Mouse (Mus musculus) embryonic facial prominence, embryonic 15.5 days (tissue): ENCODE measurements at regions not wholly inside any gene's neighbourhood (a gene's known extent, or its start where the extent isn't known, plus 50 kb on each side); places are given as distances from the start of the nearest gene placed in this dataset.
"Not testable (repeated sequence)": the region's sequence is repeated elsewhere in the genome, so short reads cannot be mapped to it uniquely, and the experiment has no call there.

Experiments used
- ATAC-seq: fragments of 200-750 bp; cut with Nextera tagmentation; 2 replicates; pipeline ENCODE4 v1.8.0; 2017; ENCODE audit warnings: low read depth, moderate TSS enrichment; ENCODE audit not compliant: insufficient number of reproducible peaks, low FRiP score, low TSS enrichment
- H3K27ac ChIP-seq: fragments of 300-500 bp; sonication (generic); replicated peaks from 2 replicates; pipeline ENCODE4 v1.5.1; 2015; ENCODE audit warnings: mild to moderate bottlenecking, inconsistent platforms
- H3K27me3 ChIP-seq: fragments of 300-500 bp; sonication (generic); 2 replicates; pipeline ENCODE4 v1.6.1; 2015; ENCODE audit warnings: inconsistent platforms
- H3K36me3 ChIP-seq: fragments of 300-500 bp; sonication (generic); 2 replicates; pipeline ENCODE4 v1.6.1; 2015; ENCODE audit warnings: mild to moderate bottlenecking, inconsistent platforms
- H3K4me1 ChIP-seq: fragments of 300-500 bp; sonication (generic); 2 replicates; pipeline ENCODE4 v1.6.1; 2015; ENCODE audit warnings: inconsistent platforms
- H3K4me2 ChIP-seq: fragments of 300-500 bp; sonication (generic); replicated peaks from 2 replicates; pipeline ENCODE4 v1.6.1; 2015; ENCODE audit warnings: mild to moderate bottlenecking, inconsistent platforms
- H3K4me3 ChIP-seq: fragments of 300-500 bp; sonication (generic); replicated peaks from 2 replicates; pipeline ENCODE4 v1.5.1; 2015; ENCODE audit warnings: mild to moderate bottlenecking, inconsistent platforms
- H3K9ac ChIP-seq: fragments of 300-500 bp; sonication (generic); 2 replicates; pipeline ENCODE4 v1.6.1; 2015; ENCODE audit warnings: inconsistent platforms
- H3K9me3 ChIP-seq: fragments of 300-500 bp; sonication (generic); replicated peaks from 2 replicates; pipeline ENCODE4 v1.6.1; 2016; ENCODE audit warnings: inconsistent platforms
- WGBS: fragments of 180-500 bp; shearing (Covaris S2); methylation state at CpG from one replicate; pipeline ENCODE4 v1.1.7; 2015; 5-methylcytosine and 5-hydroxymethylcytosine counted together

- no peak for ATAC-seq
- no peaks in the 10 kb centered on the region for H3K27me3 ChIP-seq
- 96% methylated on average over 1 of the region's 1 CpGs for WGBS
Measured at GRCm38 (mm10) chr17:94866630-94867029, 116.8 kb upstream of the Mettl4 start.

GRCm38 (mm10) chr17:94864531-94865318, 114.9 kb upstream of the Mettl4 start:
- WGBS, result 15% methylated on average over 21 of the region's 21 CpGs
- peak overlapping the region; percentile 37 for H3K9ac ChIP-seq
- not testable (repeated sequence) for H3K9me3 ChIP-seq, H3K4me1 ChIP-seq, H3K27ac ChIP-seq, H3K27me3 ChIP-seq, H3K36me3 ChIP-seq
- H3K4me3 ChIP-seq, result peak overlapping the region; percentile 52
- ATAC-seq, result peak; percentile 97
- peak overlapping the region; percentile 64 for H3K4me2 ChIP-seq

More at GRCm38 (mm10) chr17:94866630-94867029, 116.8 kb upstream of the Mettl4 start:
- H3K9ac ChIP-seq, result no peak overlapping the region
- no peak overlapping the region for H3K4me3 ChIP-seq
- H3K4me1 ChIP-seq, result no peaks in the 10 kb centered on the region
- no peaks in the 10 kb centered on the region for H3K9me3 ChIP-seq
- H3K4me2 ChIP-seq, result no peak overlapping the region
- no peaks in the 10 kb centered on the region for H3K36me3 ChIP-seq
- H3K27ac ChIP-seq, result no peak overlapping the region

DNA sequence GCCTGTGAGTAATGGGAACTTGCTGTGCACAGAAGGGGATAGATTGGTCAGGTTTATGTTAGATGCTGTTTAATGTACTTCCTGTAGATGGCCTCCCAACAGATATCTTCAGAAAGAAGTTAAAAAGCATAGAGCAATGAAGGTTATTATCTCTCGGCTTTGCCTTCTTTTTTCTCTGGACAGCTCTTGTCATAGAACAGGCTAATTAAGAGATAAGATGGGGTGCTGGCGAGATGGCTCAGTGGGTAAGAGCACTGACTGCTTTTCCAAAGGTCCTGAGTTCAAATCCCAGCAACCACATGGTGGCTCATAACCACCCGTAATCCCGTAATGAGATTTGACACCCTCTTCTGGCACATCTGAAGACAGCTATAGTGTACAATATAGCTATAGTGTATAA, 104.9 kb upstream of the Mettl4 start:
- not testable (repeated sequence) for H3K36me3 ChIP-seq, H3K9me3 ChIP-seq, H3K4me2 ChIP-seq, H3K4me1 ChIP-seq, H3K27ac ChIP-seq, ATAC-seq, H3K27me3 ChIP-seq, H3K9ac ChIP-seq, H3K4me3 ChIP-seq
- WGBS, result 81% methylated on average over 4 of the region's 4 CpGs

DNA sequence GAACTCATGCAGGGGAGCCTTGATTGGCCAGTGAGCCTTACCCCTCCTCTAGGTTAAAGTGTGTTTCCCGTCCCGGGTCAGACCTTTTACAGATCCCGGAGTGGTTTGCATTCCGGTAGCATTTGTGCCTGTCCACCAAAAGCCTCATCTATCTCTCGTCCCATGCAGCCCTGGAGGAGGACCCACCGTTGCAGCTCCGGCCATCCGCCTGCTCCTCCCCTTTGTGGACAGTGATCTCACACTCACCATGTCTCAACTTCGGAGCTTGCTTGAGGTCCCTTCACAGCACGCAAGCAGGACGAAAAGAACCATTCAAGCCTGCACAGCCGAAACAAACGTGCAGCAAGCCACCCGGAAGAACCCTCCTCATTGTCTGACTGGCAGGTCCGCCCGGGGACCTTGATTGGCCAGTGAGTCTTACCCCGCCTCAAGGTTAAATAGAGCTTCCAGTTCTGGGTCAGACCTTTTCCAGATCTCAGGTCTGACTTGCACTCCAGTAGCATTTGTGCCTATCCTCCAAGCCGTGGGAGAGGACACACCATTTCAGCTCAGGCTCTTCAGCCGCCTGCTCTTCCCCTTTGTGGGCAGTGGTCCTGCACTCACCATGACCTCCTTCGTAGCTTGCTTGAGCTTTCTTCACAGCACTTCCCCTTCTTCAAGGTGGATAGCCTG, 84.8 kb upstream of the Mettl4 start:
- Histone ChIP-seq H3K27me3 (no peaks in the 10 kb centered on the region), H3K36me3 (peaks cover 3% of the 10 kb centered on the region; the same call in 1 of the 2 replicates), H3K27ac (peak overlapping the region; percentile 84), H3K9me3 (no peaks in the 10 kb centered on the region), H3K9ac (peak overlapping the region; percentile 44), H3K4me1 (peaks cover 5% of the 10 kb centered on the region; the same call in 1 of the 2 replicates), H3K4me2 (peak overlapping the region; percentile 72), H3K4me3 (peak overlapping the region; percentile 76)
- ATAC-seq, result peak; percentile 94
- WGBS, result under 1% methylated on average over 20 of the region's 20 CpGs

DNA sequence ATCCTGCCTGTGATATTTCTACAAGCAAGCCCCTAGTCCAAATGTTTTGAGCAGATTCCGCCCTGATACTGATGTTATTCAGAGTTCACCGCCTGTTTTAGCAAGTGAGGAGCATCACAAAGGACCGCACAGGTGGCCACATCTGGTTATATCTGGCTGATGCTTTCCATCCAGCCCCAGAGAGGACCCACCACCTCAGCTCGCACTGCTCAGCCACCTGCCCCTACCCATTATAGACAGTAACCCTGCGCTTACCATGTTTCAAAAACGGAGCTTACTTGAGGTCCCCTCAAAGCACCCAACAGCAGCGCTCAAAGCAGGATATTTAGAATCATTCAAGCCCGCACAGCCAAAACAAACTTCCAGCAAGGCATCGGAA, 84.2 kb upstream of the Mettl4 start:
- WGBS, result 8% methylated on average over 9 of the region's 9 CpGs
- H3K4me2 ChIP-seq, result peak overlapping the region; percentile 72
- H3K36me3 ChIP-seq, H3K4me1 ChIP-seq, H3K27me3 ChIP-seq, H3K9me3 ChIP-seq, ATAC-seq: not testable (repeated sequence)
- H3K4me3 ChIP-seq, result peak overlapping the region; percentile 76
- peak overlapping the region; percentile 44 for H3K9ac ChIP-seq
- peak overlapping the region; percentile 84 for H3K27ac ChIP-seq

- not testable (repeated sequence) for H3K4me3 ChIP-seq, H3K4me1 ChIP-seq, ATAC-seq, H3K4me2 ChIP-seq, H3K27me3 ChIP-seq, H3K9ac ChIP-seq, H3K27ac ChIP-seq
- 92% methylated on average over 1 of the region's 1 CpGs for WGBS
- peaks cover 25% of the 10 kb centered on the region; the same call in 1 of the 2 replicates for H3K9me3 ChIP-seq
- peaks cover 25% of the 10 kb centered on the region for H3K36me3 ChIP-seq
Measured at GRCm38 (mm10) chr17:94826415-94826814, 76.6 kb upstream of the Mettl4 start.

DNA sequence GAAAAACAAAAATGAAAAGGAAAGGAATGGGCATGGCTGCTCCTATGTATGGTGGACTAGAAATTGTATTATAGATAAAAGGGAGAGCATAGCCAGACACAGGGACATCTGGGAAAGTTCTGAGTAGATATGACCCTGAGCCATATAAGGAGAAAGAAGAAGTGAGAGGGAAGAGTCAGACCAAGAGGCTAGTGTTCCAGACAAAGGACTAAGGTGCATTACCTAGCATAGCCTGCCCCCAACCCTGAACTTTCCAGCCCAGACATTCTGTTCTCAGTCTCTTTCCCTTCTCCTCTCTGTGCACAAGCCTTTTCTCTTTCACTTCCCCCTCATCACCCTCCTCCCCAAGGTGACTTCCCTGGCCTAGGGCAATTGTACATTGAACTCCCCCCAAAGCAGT, 58.9 kb upstream of the Mettl4 start:
- peaks cover 24% of the 10 kb centered on the region for H3K9me3 ChIP-seq
- no peak overlapping the region for H3K4me2 ChIP-seq
- no peaks in the 10 kb centered on the region for H3K4me1 ChIP-seq
- no peak overlapping the region for H3K9ac ChIP-seq
- no peak overlapping the region for H3K27ac ChIP-seq
- H3K27me3 ChIP-seq, result no peaks in the 10 kb centered on the region
- H3K36me3 ChIP-seq, result 0 out of 2 replicates have a peak, but pooled peaks cover 3% of the 10 kb centered on the region
- no peak for ATAC-seq
- no peak overlapping the region for H3K4me3 ChIP-seq
